Mouse (Mus musculus) E14TG2a.4 (cell line): ENCODE data around the gene Galnt7.

Experiments used
- CTCF ChIP-seq: conservative IDR thresholded peaks from 2 replicates; pipeline ENCODE4 v1.5.1; 2014; ENCODE audit warnings: low read length
- POU5F1 ChIP-seq: IDR thresholded peaks from 2 replicates; pipeline ENCODE4 v1.6.1; 2014; ENCODE audit warnings: low read length, borderline replicate concordance

GRCm38 (mm10) chr8:57586667-57587066 lies 66.2 kb downstream of the Galnt7 start:
- no peak for TF ChIP-seq CTCF
- TF ChIP-seq POU5F1, result no peak
